Comparison of ENCODE assay signal across 12 mouse cellular contexts in genomic region chr13:13564541-13564940, GRCm38 (mm10). TPM values are rescaled to one million over a fixed set of nuclear protein-coding genes. Genes with fewer than 3 reads are reported as not detected.
DNase-seq lines count a peak whose midpoint lies in the region; ATAC-seq lines count a peak whose summit lies in the region.
"Had no signal": no experiment of that assay in that cellular context is flagged by ENCODE, and none has a peak within 500 bp of the region (broad histone marks: within the 10 kb centered on the region; RNA-seq: fewer than 3 reads in every experiment).

No protein-coding gene starts in this region.

- H3K27ac ChIP-seq in midbrain, embryonic 11.5 days (ENCODE audit: low read depth, low read length): no peak overlapping the region
- H3K27ac ChIP-seq in midbrain, embryonic 13.5 days: no peak overlapping the region
- H3K27ac ChIP-seq in neural tube, embryonic 15.5 days (replicated peaks): no peak overlapping the region
- H3K27ac ChIP-seq in liver, embryonic 11.5 days (ENCODE audit: low read depth, low read length): no peak overlapping the region
- H3K27ac ChIP-seq: hindbrain, embryonic 13.5 days had no signal

- H3K36me3 ChIP-seq in midbrain, embryonic 11.5 days (ENCODE audit: control insufficient read depth, insufficient read depth, low read length): no peaks in the 10 kb centered on the region
- no peaks in the 10 kb centered on the region for H3K36me3 ChIP-seq in midbrain, embryonic 13.5 days
- no peaks in the 10 kb centered on the region for H3K36me3 ChIP-seq in megakaryocyte, embryonic 14.5 days (replicated peaks; ENCODE audit: low read length)
- no peaks in the 10 kb centered on the region for H3K36me3 ChIP-seq in neural tube, embryonic 15.5 days
- no peaks in the 10 kb centered on the region for H3K36me3 ChIP-seq in liver, embryonic 11.5 days (ENCODE audit: control insufficient read depth, insufficient read depth, low read length)
- H3K36me3 ChIP-seq: G1E; hindbrain, embryonic 13.5 days had no signal

- H3K4me2 ChIP-seq in midbrain, embryonic 11.5 days: no peak overlapping the region
- no peak overlapping the region for H3K4me2 ChIP-seq in midbrain, embryonic 13.5 days (replicated peaks)
- no peak overlapping the region for H3K4me2 ChIP-seq in neural tube, embryonic 15.5 days
- no peak overlapping the region for H3K4me2 ChIP-seq in liver, embryonic 11.5 days
- H3K4me2 ChIP-seq: hindbrain, embryonic 13.5 days had no signal

- DNase-seq in midbrain, embryonic 11.5 days (ENCODE audit: low spot score, missing footprints): peak; percentile 26
- peak; percentile 84 for DNase-seq in thymus, postnatal 14 days
- no peak for DNase-seq in liver, embryonic 11.5 days (ENCODE audit: low spot score)
- DNase-seq: cerebellum, adult 18-20 months; kidney, adult 18-20 months had no signal

- no peaks in the 10 kb centered on the region for H3K4me1 ChIP-seq in midbrain, embryonic 11.5 days (ENCODE audit: control insufficient read depth, insufficient read depth, low read length)
- H3K4me1 ChIP-seq in midbrain, embryonic 13.5 days (replicated peaks): no peaks in the 10 kb centered on the region
- H3K4me1 ChIP-seq in megakaryocyte, embryonic 14.5 days: peaks cover 49% of the 10 kb centered on the region
- no peaks in the 10 kb centered on the region for H3K4me1 ChIP-seq in neural tube, embryonic 15.5 days
- H3K4me1 ChIP-seq in liver, embryonic 11.5 days (replicated peaks; ENCODE audit: control insufficient read depth, insufficient read depth, low read length): peaks cover 7% of the 10 kb centered on the region; the same call in 1 of the 2 replicates
- H3K4me1 ChIP-seq: hindbrain, embryonic 13.5 days had no signal

- H3K9ac ChIP-seq in midbrain, embryonic 11.5 days (ENCODE audit: low read length): no peak overlapping the region
- H3K9ac ChIP-seq in midbrain, embryonic 13.5 days (replicated peaks): no peak overlapping the region
- no peak overlapping the region for H3K9ac ChIP-seq in neural tube, embryonic 15.5 days (replicated peaks)
- no peak overlapping the region for H3K9ac ChIP-seq in liver, embryonic 11.5 days (ENCODE audit: low read depth, low read length)
- H3K9ac ChIP-seq: hindbrain, embryonic 13.5 days had no signal

- no peaks in the 10 kb centered on the region for H3K27me3 ChIP-seq in midbrain, embryonic 11.5 days (ENCODE audit: control insufficient read depth, insufficient read depth, low read length)
- H3K27me3 ChIP-seq in midbrain, embryonic 13.5 days: no peaks in the 10 kb centered on the region
- no peaks in the 10 kb centered on the region for H3K27me3 ChIP-seq in megakaryocyte, embryonic 14.5 days (replicated peaks)
- no peaks in the 10 kb centered on the region for H3K27me3 ChIP-seq in neural tube, embryonic 15.5 days (replicated peaks)
- no peaks in the 10 kb centered on the region for H3K27me3 ChIP-seq in liver, embryonic 11.5 days (replicated peaks; ENCODE audit: control insufficient read depth, insufficient read depth, low read length)
- H3K27me3 ChIP-seq: hindbrain, embryonic 13.5 days had no signal

- H3K9me3 ChIP-seq in midbrain, embryonic 11.5 days (ENCODE audit: control insufficient read depth, low read length): no peaks in the 10 kb centered on the region
- no peaks in the 10 kb centered on the region for H3K9me3 ChIP-seq in midbrain, embryonic 13.5 days
- H3K9me3 ChIP-seq in megakaryocyte, embryonic 14.5 days: no peaks in the 10 kb centered on the region
- no peaks in the 10 kb centered on the region for H3K9me3 ChIP-seq in neural tube, embryonic 15.5 days (replicated peaks)
- H3K9me3 ChIP-seq in liver, embryonic 11.5 days (ENCODE audit: control insufficient read depth, low read length): no peaks in the 10 kb centered on the region
- H3K9me3 ChIP-seq: G1E; hindbrain, embryonic 13.5 days had no signal

- WGBS in midbrain, embryonic 11.5 days: 74% methylated on average over 4 of the region's 4 CpGs
- 75% methylated on average over 4 of the region's 4 CpGs for WGBS in midbrain, embryonic 13.5 days
- 80% methylated on average over 4 of the region's 4 CpGs for WGBS in neural tube, embryonic 15.5 days
- 54% methylated on average over 4 of the region's 4 CpGs for WGBS in liver, embryonic 11.5 days

- no peak overlapping the region for H3K4me3 ChIP-seq in midbrain, embryonic 11.5 days (ENCODE audit: low read depth, low read length)
- no peak overlapping the region for H3K4me3 ChIP-seq in midbrain, embryonic 13.5 days (replicated peaks)
- peak overlapping the region; percentile 7 for H3K4me3 ChIP-seq in megakaryocyte, embryonic 14.5 days (replicated peaks)
- H3K4me3 ChIP-seq in neural tube, embryonic 15.5 days (replicated peaks): no peak overlapping the region
- no peak overlapping the region for H3K4me3 ChIP-seq in liver, embryonic 11.5 days (ENCODE audit: low read depth, low read length)
- H3K4me3 ChIP-seq: hindbrain, embryonic 13.5 days had no signal

- ATAC-seq in midbrain, embryonic 11.5 days (ENCODE audit: low FRiP score): no peak
- no peak for ATAC-seq in midbrain, embryonic 13.5 days
- ATAC-seq in activated CD4-positive, CD25-positive, alpha-beta regulatory T cell, adult 4 months: peak; percentile 99
- no peak for ATAC-seq in neural tube, embryonic 15.5 days (ENCODE audit: low FRiP score)
- no peak for ATAC-seq in liver, embryonic 11.5 days (replicated peaks; ENCODE audit: low FRiP score)
- no peak for ATAC-seq in erythroblast, adult 5-6 weeks (replicated peaks; ENCODE audit: low FRiP score, poor library complexity, severe bottlenecking)

RNA-seq across cellular contexts. Expression of gene Lyst, which starts 25.7 kb away (rescaled TPM):
- 1.8 and 2.5 TPM in 2 replicates for polyA plus RNA-seq in midbrain, embryonic 11.5 days (2014; fragmentation: Nextera tagmentation; extraction: Ambion mirVana)
- polyA plus RNA-seq in midbrain, embryonic 13.5 days (2015; fragmentation: Nextera tagmentation; extraction: Ambion mirVana): 4.5 and 4.8 TPM in 2 replicates
- polyA plus RNA-seq in activated CD4-positive, CD25-positive, alpha-beta regulatory T cell, adult 4 months (2017; shearing (Covaris generic)): 10 to 100 TPM in 1 of 2 experiments, 1 to 10 TPM in 1; 9.4 to 14.2 TPM
- polyA plus RNA-seq in megakaryocyte, embryonic 14.5 days (2012; ENCODE audit: insufficient read depth, low replicate concordance): 0.91 and 0.93 TPM in 2 replicates
- 4.0 and 4.7 TPM in 2 replicates for polyA plus RNA-seq in neural tube, embryonic 15.5 days (2015; fragmentation: Nextera tagmentation; extraction: Ambion mirVana)
- 1.8 and 2.0 TPM in 2 replicates for polyA plus RNA-seq in liver, embryonic 11.5 days (2014; fragmentation: Nextera tagmentation; extraction: Ambion mirVana)
- 24.9 and 33.0 TPM in 2 replicates for total RNA-seq in erythroblast, adult 5-6 weeks (2015; ENCODE audit: low replicate concordance)
- 22.3 and 30.8 TPM in 2 replicates for total RNA-seq in erythroblast, adult 5-6 weeks (2017; ENCODE audit: low replicate concordance)
